Mouse (Mus musculus) neural tube, embryonic 15.5 days (tissue): ENCODE results near the gene Thumpd3. TPM values are rescaled to one million over a fixed set of nuclear protein-coding genes. Genes with fewer than 3 reads are reported as not detected.
A peak's percentile ranks its signal among the peaks of the same experiment; 100 is the strongest.

ENCODE experiments used
- ATAC-seq: fragments of 200-750 bp; cut with Nextera tagmentation; 2 replicates; pipeline ENCODE4 v1.8.0; 2017; ENCODE audit warnings: mild to moderate bottlenecking, moderate TSS enrichment, moderate library complexity; ENCODE audit not compliant: low FRiP score
- H3K27ac ChIP-seq: fragments of 300-500 bp; sonication (generic); replicated peaks from 2 replicates; pipeline ENCODE4 v1.5.1; 2015; ENCODE audit warnings: mild to moderate bottlenecking, inconsistent platforms
- H3K27me3 ChIP-seq: fragments of 300-500 bp; sonication (generic); replicated peaks from 2 replicates; pipeline ENCODE4 v1.6.1; 2015; ENCODE audit warnings: inconsistent platforms
- H3K36me3 ChIP-seq: fragments of 300-500 bp; sonication (generic); 2 replicates; pipeline ENCODE4 v1.6.1; 2015; ENCODE audit warnings: inconsistent platforms
- H3K4me1 ChIP-seq: fragments of 300-500 bp; sonication (generic); 2 replicates; pipeline ENCODE4 v1.6.1; 2015; ENCODE audit warnings: inconsistent platforms
- H3K4me2 ChIP-seq: fragments of 300-500 bp; sonication (generic); 2 replicates; pipeline ENCODE4 v1.6.1; 2015; ENCODE audit warnings: inconsistent platforms, mild to moderate bottlenecking, moderate library complexity
- H3K4me3 ChIP-seq: fragments of 300-500 bp; sonication (generic); replicated peaks from 2 replicates; pipeline ENCODE4 v1.5.1; 2015; ENCODE audit warnings: mild to moderate bottlenecking, inconsistent platforms
- H3K9ac ChIP-seq: fragments of 300-500 bp; sonication (generic); replicated peaks from 2 replicates; pipeline ENCODE4 v1.6.1; 2015; ENCODE audit warnings: mild to moderate bottlenecking, inconsistent platforms
- H3K9me3 ChIP-seq: fragments of 300-500 bp; sonication (generic); replicated peaks from 2 replicates; pipeline ENCODE4 v1.6.1; 2016; ENCODE audit warnings: inconsistent platforms
- WGBS: fragments of 180-500 bp; shearing (Covaris S2); methylation state at CpG from one replicate; pipeline ENCODE4 v1.1.7; 2015; ENCODE audit warnings: mixed read lengths; 5-methylcytosine and 5-hydroxymethylcytosine counted together
- polyA plus RNA-seq: library from polyadenylated mRNA; unstranded; fragments of >200 nt; fragmentation: Nextera tagmentation; extraction: Ambion mirVana; gene quantifications from 2 replicates; pipeline ENCODE4 v1.2.1, GENCODE M21; 2015

Gene Thumpd3
- polyA plus RNA-seq, 1 experiment from 2014 or later, result 49.2 TPM

DNA sequence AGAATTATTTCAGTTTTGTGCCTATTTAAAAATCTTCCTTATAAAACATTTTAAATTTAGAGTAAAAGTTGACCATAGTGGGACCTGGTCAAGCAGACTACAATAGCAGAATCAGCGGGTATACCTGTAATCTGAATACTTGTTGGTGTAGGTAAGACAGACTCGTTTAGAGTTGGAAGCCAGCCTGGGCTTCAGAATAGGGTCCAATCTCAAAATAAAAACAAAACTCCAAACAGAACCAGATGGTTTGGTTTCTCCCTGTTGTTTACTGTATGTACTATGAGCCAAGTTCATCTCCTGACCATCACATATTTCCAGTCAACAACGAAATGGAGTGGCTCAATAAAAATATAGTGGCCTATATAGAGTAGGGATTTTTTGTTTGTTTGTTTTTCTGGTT is 47.2 kb downstream of the Thumpd3 start:
- Histone ChIP-seq H3K27ac (no peak overlapping the region), H3K9ac (no peak overlapping the region), H3K9me3 (no peaks in the 10 kb centered on the region), H3K4me3 (no peak overlapping the region), H3K4me1 (no peaks in the 10 kb centered on the region), H3K4me2 (no peak overlapping the region), H3K27me3 (no peaks in the 10 kb centered on the region), H3K36me3 (no peaks in the 10 kb centered on the region)
- ATAC-seq, result no peak
- WGBS, result 89% methylated on average over 3 of the region's 3 CpGs

DNA sequence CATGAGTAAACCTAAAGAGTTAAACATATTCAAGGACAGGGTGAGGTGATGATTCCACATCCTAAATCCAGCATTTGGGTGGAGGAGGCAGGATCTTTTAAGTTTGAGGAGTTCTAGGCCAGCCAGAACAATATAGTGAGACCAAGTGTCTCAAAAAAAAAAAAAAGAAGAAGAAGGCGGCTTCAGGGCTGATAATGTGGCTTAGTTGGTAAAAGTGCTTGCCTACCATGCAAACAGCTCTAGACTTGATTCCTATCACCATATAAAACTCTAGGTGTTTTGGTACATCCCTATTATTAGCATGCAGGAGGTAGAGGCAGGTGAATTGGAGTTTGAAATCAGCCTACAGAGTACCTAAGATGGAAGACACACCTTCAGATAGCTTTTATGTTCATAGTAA is 49.5 kb downstream of the Thumpd3 start:
- H3K4me1 ChIP-seq, result peaks cover 4% of the 10 kb centered on the region
- H3K9ac ChIP-seq, result no peak overlapping the region
- no peak for ATAC-seq
- H3K9me3 ChIP-seq, result no peaks in the 10 kb centered on the region
- no peak overlapping the region for H3K4me3 ChIP-seq
- no peak overlapping the region for H3K27ac ChIP-seq
- H3K4me2 ChIP-seq, result no peak overlapping the region
- WGBS, result 95% methylated on average over 1 of the region's 1 CpGs
- no peaks in the 10 kb centered on the region for H3K36me3 ChIP-seq
- H3K27me3 ChIP-seq, result no peaks in the 10 kb centered on the region

DNA sequence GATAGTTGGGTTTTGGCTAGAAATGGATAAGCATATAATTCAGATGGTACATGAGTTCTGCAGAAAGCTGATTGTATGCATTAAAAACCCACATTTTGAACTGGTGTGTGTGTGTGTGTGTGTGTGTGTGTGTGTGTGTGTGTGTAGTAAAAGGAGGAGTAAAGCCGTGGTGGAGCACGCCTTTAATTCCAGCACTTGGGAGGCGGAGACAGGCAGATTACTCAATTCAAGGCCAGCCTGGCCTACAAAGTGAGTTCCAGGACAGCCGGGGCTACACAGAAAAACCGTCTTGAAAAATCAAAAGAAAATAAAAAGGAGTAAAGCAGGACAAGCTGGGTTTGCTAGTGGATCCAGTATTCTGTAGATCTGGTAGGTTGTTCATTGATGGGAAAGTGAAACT is 51.6 kb downstream of the Thumpd3 start:
- Histone ChIP-seq H3K4me1 (peaks cover 6% of the 10 kb centered on the region), H3K36me3 (no peaks in the 10 kb centered on the region), H3K27me3 (no peaks in the 10 kb centered on the region), H3K27ac (no peak overlapping the region), H3K9ac (no peak overlapping the region), H3K4me3 (no peak overlapping the region), H3K9me3 (no peaks in the 10 kb centered on the region), H3K4me2 (no peak overlapping the region)
- no peak for ATAC-seq
- 90% methylated on average over 5 of the region's 5 CpGs for WGBS

DNA sequence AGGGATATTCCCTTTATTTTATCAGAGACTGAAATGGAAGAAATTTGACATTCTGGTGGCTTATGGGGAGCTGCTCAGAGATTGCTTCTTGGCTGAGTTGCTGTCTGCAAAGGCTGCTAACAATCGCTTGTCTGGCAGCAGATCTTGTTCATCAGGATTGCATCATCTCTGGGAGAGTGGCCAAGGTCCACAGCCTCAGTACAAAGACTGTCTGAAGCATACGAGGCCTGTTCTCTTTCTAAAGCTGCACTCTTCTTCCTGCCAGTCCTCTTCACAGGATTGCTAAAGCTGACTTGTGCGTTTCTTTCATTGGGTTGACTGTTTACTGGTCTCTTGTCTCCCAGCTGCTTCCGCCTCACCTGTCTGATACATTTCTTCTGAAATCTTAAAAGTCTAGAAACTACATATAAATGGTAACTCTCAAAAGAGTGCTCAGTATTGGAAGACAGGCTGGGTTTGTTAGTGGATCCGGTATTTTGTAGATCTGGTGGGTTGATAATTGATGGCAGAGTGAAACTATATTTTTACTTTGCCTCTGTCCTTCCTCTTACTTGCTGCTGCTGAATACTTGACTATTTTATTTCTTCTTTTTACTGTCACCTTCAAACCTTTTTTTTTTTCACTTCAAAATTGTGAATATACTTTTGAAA is 53.7 kb downstream of the Thumpd3 start:
- WGBS, result 40% methylated on average over 5 of the region's 5 CpGs
- no peaks in the 10 kb centered on the region for H3K9me3 ChIP-seq

DNA sequence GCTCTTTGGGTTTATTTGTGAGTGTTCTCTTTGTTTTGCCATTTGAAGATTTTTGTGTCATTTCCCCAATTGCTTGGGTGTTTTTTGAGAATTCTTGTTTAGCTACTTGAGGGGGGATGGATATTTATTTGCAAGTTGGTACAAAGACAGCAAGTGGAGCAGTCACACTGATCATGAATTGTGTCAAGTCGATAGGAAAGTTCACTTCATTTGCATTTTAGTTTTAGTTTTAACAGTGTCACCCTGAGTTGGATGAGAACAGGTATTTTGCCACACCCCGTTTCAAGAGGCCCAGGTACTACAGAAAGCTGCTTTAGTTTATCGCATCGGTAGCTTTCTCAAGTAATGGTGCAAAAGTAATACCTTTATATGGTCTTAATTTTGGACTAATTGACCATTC is 56.5 kb downstream of the Thumpd3 start:
- no peaks in the 10 kb centered on the region for H3K27me3 ChIP-seq
- H3K36me3 ChIP-seq, result peaks cover 4% of the 10 kb centered on the region; the same call in 1 of the 2 replicates
- no peak overlapping the region for H3K4me3 ChIP-seq
- H3K4me2 ChIP-seq, result no peak overlapping the region
- no peak for ATAC-seq
- no peak overlapping the region for H3K9ac ChIP-seq
- no peak overlapping the region for H3K27ac ChIP-seq
- H3K9me3 ChIP-seq, result no peaks in the 10 kb centered on the region
- WGBS, result 78% methylated on average over 4 of the region's 4 CpGs
- H3K4me1 ChIP-seq, result peaks cover 6% of the 10 kb centered on the region

More for the DNA sequence above, 53.7 kb downstream of the Thumpd3 start:
- Histone ChIP-seq H3K36me3 (no peaks in the 10 kb centered on the region), H3K4me3 (no peak overlapping the region), H3K27me3 (no peaks in the 10 kb centered on the region), H3K27ac (peak overlapping the region; percentile 76), H3K4me1 (peaks cover 6% of the 10 kb centered on the region), H3K4me2 (peak overlapping the region; percentile 22; the same call in 1 of the 2 replicates), H3K9ac (no peak overlapping the region)
- ATAC-seq, result peak; percentile 79

DNA sequence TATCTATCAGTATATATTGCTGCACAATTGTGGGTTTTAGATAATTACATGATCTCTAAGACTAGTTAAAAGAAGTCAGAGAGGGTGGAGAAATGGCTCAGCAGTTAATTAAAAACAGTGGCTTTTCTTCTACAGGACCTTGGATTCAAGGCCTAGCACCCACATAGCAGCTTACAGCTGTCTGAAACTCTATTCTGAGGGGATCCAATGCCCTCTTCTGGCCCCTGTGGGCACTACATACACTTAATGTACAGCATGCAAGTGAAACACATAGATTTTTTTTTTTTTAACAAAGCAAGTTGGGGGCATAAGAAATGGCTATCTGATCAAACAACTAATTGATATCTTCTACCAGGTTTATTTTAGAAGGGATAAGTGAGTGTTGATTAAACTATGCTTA is 57.7 kb downstream of the Thumpd3 start:
- Histone ChIP-seq H3K36me3 (peaks cover 6% of the 10 kb centered on the region; the same call in 1 of the 2 replicates), H3K9ac (no peak overlapping the region), H3K27me3 (no peaks in the 10 kb centered on the region), H3K27ac (no peak overlapping the region), H3K4me3 (no peak overlapping the region), H3K9me3 (no peaks in the 10 kb centered on the region), H3K4me2 (no peak overlapping the region), H3K4me1 (peaks cover 6% of the 10 kb centered on the region)
- ATAC-seq, result no peak

DNA sequence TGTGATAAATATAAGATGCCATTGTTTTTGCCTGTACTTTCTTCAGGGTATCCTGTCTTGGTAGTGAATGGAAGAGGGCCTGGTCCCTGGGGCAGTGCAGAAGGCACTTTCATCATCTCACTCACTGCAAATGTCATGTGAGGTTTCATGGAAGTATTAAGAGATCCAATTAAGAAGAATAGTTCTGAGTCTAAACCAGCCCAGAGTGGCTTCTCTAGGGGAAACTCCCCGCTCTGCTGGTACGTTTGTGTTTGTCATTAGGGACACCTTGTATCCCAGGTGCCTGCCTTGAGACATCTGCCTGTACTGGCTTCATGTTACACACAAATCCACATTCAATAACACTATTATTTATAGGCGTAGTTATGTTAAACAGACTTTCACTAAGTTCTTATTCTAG is 63.4 kb downstream of the Thumpd3 start:
- H3K9ac ChIP-seq, result no peak overlapping the region
- H3K27me3 ChIP-seq, result no peaks in the 10 kb centered on the region
- H3K4me2 ChIP-seq, result no peak overlapping the region
- no peak for ATAC-seq
- H3K27ac ChIP-seq, result no peak overlapping the region
- no peaks in the 10 kb centered on the region for H3K4me1 ChIP-seq
- H3K9me3 ChIP-seq, result no peaks in the 10 kb centered on the region
- peaks cover 40% of the 10 kb centered on the region for H3K36me3 ChIP-seq
- WGBS, result 85% methylated on average over 3 of the region's 3 CpGs
- no peak overlapping the region for H3K4me3 ChIP-seq

DNA sequence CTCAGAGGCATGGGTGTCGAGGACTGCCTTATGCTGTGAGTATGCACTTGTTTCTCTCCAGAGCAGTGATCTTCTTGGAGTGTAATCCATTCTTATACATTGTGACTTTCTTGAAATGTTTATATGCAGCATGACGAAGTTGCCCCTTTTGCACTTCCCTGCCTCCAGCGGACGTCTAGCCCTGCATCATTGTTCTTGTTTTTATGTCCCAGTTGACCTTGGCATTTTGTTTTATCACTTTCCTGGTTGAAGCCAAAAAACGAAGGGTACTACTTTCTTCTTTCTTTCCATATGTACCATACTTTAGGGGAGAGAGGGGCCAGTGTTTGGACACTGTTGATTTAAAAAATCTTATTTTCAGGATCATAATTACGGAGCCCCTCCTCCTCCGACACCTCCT is 63.9 kb downstream of the Thumpd3 start:
- H3K4me3 ChIP-seq, result no peak overlapping the region
- peaks cover 45% of the 10 kb centered on the region for H3K36me3 ChIP-seq
- WGBS, result 80% methylated on average over 7 of the region's 7 CpGs
- H3K4me1 ChIP-seq, result no peaks in the 10 kb centered on the region
- ATAC-seq, result no peak
- H3K4me2 ChIP-seq, result no peak overlapping the region
- no peaks in the 10 kb centered on the region for H3K9me3 ChIP-seq
- H3K9ac ChIP-seq, result no peak overlapping the region
- no peaks in the 10 kb centered on the region for H3K27me3 ChIP-seq
- no peak overlapping the region for H3K27ac ChIP-seq

Other genes starting within 250 kb of the Thumpd3 start
- 24.1 and 26.3 TPM in 2 replicates for gene Srgap3, start 99.0 kb upstream of the Thumpd3 start, polyA plus RNA-seq
- gene Setd5, start 31.1 kb downstream of the Thumpd3 start, polyA plus RNA-seq, result 48.3 and 54.3 TPM in 2 replicates
- 45.6 and 54.6 TPM in 2 replicates for gene Lhfpl4, start 149.2 kb downstream of the Thumpd3 start, polyA plus RNA-seq
- 30.2 and 36.7 TPM in 2 replicates for gene Mtmr14, start 191.6 kb downstream of the Thumpd3 start, polyA plus RNA-seq
- gene Cpne9, start 236.1 kb downstream of the Thumpd3 start, polyA plus RNA-seq, result 1.5 TPM in 2 replicates